Mouse (Mus musculus) adipocyte (in vitro differentiated cells): ENCODE results near the gene Mrtfb.

Experiments
- DNase-seq: peaks from one replicate; pipeline ENCODE4 v3.0.0-alpha.2; 2016; ENCODE audit warnings: low spot score

Gene Mrtfb

DNA sequence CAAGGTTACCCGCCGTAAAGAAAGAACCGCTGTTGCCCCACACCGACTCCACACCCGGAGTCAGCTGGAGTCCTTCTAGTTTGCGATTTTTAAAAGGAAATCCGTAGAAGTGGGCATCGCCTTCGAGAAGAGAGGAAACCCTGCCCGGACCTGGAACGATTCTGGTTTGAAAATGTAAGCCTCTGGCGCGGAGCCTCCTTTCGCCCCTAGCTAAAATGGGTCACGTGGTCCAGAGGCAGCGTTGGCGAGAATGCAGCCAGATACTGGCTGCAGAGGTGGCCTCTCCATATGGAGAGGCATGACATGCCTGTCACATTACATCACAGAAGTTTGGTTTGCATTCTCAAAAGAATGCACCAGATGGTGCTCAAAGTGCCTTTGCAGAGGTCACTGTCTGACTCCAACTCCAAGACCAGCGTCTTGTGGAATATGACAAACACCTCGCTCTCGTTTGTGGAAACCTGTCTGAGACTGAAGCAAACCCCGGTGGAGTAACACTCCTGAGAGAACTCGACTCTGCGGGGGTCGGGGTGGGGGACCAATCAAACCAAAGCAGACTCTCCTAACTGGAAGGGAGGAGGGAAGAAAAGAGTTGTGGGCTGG lies 181.6 kb downstream of the Mrtfb start:
- peak; percentile 85 for DNase-seq

- DNase-seq = peak; percentile 55
Measured at GRCm38 (mm10) chr16:13440468-13440867, 184.2 kb downstream of the Mrtfb start.

DNA sequence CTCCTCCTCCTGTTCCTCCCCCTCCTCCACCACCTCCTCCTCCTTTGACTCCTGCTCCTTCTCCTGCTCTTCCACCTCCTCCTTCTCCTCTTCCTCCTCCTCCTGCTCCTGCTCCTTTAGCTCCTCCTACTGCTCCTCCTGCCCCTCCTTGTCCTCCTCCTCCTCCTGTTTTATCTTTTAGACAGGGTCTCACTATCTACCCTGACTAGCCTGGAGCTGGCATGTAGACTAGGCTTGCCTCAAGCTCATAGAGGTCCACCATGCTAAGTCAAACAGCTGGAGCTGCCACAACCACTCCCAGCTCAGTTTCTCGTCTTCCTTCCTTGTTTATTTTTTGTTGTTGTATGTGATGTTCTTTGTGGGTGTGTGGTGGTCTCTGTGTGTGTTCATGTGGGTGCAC lies 187.5 kb downstream of the Mrtfb start:
- DNase-seq = no peak

- no peak for DNase-seq
Measured at GRCm38 (mm10) chr16:13445461-13445860, 189.2 kb downstream of the Mrtfb start.

- DNase-seq = peak; percentile 77
Measured at GRCm38 (mm10) chr16:13446488-13446887, 190.2 kb downstream of the Mrtfb start.

GRCm38 (mm10) chr16:13446971-13447283 lies 190.6 kb downstream of the Mrtfb start:
- DNase-seq = no peak

GRCm38 (mm10) chr16:13447284-13448050 lies 191.2 kb downstream of the Mrtfb start:
- DNase-seq = peak; percentile 59

- no peak for DNase-seq
Measured at GRCm38 (mm10) chr16:13448051-13448705, 191.9 kb downstream of the Mrtfb start.

- no peak for DNase-seq
Measured at GRCm38 (mm10) chr16:13448706-13449090, 192.4 kb downstream of the Mrtfb start.

- DNase-seq = no peak
Measured at GRCm38 (mm10) chr16:13449491-13449890, 193.2 kb downstream of the Mrtfb start.

DNA sequence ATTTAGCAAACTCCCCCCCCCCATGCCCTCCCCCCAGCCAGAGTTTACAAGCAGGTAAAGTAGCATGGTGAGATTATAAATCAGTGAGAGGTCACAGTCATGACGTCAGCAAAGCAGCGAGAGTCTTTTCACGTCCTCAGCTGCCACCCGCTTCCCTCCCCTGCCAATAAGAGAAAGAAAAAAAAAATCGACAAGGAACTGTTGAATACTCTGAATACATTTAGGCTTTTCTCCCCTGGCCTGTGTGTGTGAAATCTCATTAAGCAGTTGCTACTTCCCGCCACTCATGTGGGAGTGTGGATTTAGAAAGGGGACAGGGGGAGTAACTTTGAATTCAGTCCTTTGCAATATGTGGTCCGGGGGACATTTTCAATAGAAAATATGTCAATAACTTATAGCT lies 194.6 kb downstream of the Mrtfb start:
- DNase-seq = no peak

- DNase-seq = peak; percentile 67
Measured at GRCm38 (mm10) chr16:13451991-13452390, 195.7 kb downstream of the Mrtfb start.

GRCm38 (mm10) chr16:13452661-13453060 lies 196.4 kb downstream of the Mrtfb start:
- peak; percentile 42 for DNase-seq

- no peak for DNase-seq
Measured at GRCm38 (mm10) chr16:13454026-13454600, 197.8 kb downstream of the Mrtfb start.

GRCm38 (mm10) chr16:13455560-13455959 lies 199.3 kb downstream of the Mrtfb start:
- no peak for DNase-seq

DNA sequence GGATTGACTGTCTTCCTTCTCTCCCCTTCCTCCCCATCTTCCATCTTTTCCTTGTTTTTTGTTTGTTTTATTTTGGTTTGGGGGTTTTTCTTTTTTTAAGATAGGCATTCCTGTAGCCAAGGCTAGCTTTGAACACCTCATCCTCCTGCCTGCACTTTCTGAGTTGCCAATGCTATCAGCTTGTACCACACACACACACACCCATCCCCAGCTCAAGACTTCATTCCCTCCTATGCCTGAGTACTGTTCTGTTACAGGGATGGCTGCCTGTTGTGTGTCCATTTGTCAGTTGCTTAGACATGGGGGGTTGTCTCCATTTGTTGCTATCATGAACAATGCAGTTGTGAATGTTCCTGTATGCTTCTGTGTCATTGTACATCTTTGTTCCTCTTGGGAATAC lies 202.3 kb downstream of the Mrtfb start:
- no peak for DNase-seq

GRCm38 (mm10) chr16:13460071-13460470 lies 203.8 kb downstream of the Mrtfb start:
- DNase-seq = no peak

- no peak for DNase-seq
Measured at GRCm38 (mm10) chr16:13460777-13461408, 204.6 kb downstream of the Mrtfb start.

DNA sequence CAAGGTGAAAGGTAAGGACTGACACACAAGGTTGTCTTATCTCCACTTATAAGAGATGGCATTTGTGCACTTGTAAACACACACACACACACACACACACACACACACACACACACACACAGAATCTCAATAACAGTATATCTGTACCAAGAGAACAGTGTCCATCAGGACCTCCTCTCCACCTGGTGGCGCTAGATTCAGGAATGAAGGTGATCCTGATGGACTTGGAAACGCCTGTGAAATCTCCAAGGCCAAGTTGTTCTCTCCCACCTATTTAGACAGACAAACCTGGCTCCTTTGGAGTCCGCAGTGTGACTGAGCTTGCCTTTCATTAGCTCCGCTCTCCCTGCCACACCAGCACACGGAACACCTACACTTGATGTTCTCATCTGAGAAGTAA lies 208.4 kb downstream of the Mrtfb start:
- no peak for DNase-seq
